Mouse (Mus musculus) heart, adult 2 months (tissue): ENCODE data around the gene Clcn6. TPM values are rescaled to one million over a fixed set of nuclear protein-coding genes. Genes with fewer than 3 reads are reported as not detected.
"Not testable (repeated sequence)": the region's sequence is repeated elsewhere in the genome, so short reads cannot be mapped to it uniquely, and the experiment has no call there.

ENCODE experiments used
- DNase-seq, 2 experiments: peaks; one replicate each; pipeline ENCODE4 v3.0.0; 2021
- H3K27ac ChIP-seq: fragments of 200-600 bp; 2 replicates; pipeline ENCODE4 v1.8.1; 2022
- H3K27me3 ChIP-seq: fragments of 200-500 bp; 2 replicates; pipeline ENCODE4 v1.6.1; 2012; ENCODE audit warnings: mild to moderate bottlenecking, low read length, inconsistent platforms, mixed read lengths; ENCODE audit not compliant: control insufficient read depth, insufficient read depth
- H3K36me3 ChIP-seq: fragments of 200-500 bp; 2 replicates; pipeline ENCODE4 v1.6.1; 2012; ENCODE audit warnings: low read length, inconsistent platforms; ENCODE audit not compliant: control insufficient read depth, insufficient read depth
- H3K4me1 ChIP-seq: fragments of 200-500 bp; 2 replicates; pipeline ENCODE4 v1.6.1; 2011; ENCODE audit warnings: low read length; ENCODE audit not compliant: control insufficient read depth, insufficient read depth
- H3K4me3 ChIP-seq: fragments of 200-600 bp; 2 replicates; pipeline ENCODE4 v1.8.1; 2022
- H3K79me2 ChIP-seq: fragments of 200-500 bp; replicated peaks from 2 replicates; pipeline ENCODE4 v1.6.1; 2012; ENCODE audit warnings: mild to moderate bottlenecking, inconsistent platforms, low read length, moderate library complexity, mixed read lengths; ENCODE audit not compliant: control insufficient read depth, insufficient read depth
- H3K9ac ChIP-seq: fragments of 200-500 bp; 2 replicates; pipeline ENCODE4 v1.6.1; 2012; ENCODE audit warnings: low read depth, mild to moderate bottlenecking, control low read depth, inconsistent platforms, low read length, mixed read lengths
- CTCF ChIP-seq: fragments of 200-600 bp; IDR thresholded peaks from 2 replicates; pipeline ENCODE4 v1.8.1; 2022; ENCODE audit warnings: antibody characterized with exemption, mild to moderate bottlenecking, moderate library complexity
- EP300 ChIP-seq: fragments of 200-500 bp; IDR thresholded peaks from 2 replicates; pipeline ENCODE4 v1.6.1; 2011; ENCODE audit warnings: low read depth, low read length, control low read depth; ENCODE audit not compliant: insufficient read depth
- POLR2A ChIP-seq: fragments of 200-500 bp; IDR thresholded peaks from 2 replicates; pipeline ENCODE4 v1.6.1; 2011; ENCODE audit warnings: mild to moderate bottlenecking, low read depth, low read length, control low read depth; ENCODE audit not compliant: insufficient read depth
- WGBS: fragments of 180-500 bp; shearing (Covaris S2); methylation state at CpG from one replicate; pipeline ENCODE4 v1.1.7; 2018; 5-methylcytosine and 5-hydroxymethylcytosine counted together
- intact Hi-C: fragments of 180-260 bp; cut with DNase I; formaldehyde crosslinking; loops from one replicate; pipeline ENCODE4 v1.15.1; 2025
- polyA plus RNA-seq: library from polyadenylated mRNA; depleted of rRNA; stranded (reverse); fragments of >200 nt; gene quantifications from 2 replicates; pipeline ENCODE4 v1.2.3, GENCODE M21; 2012
- total RNA-seq, 2 experiments: library from RNA; stranded (reverse); gene quantifications; 2 replicates each; pipeline ENCODE4 v1.2.3; 2021

The Clcn6 gene
- total and polyA plus RNA-seq, 3 experiments = 7.5 to 8.9 (median 8.1) TPM

- intact Hi-C loops = no loop called here
- WGBS = 90% methylated on average over 21 of the region's 21 CpGs
- Histone ChIP-seq H3K4me3 (no peak overlapping the region), H3K9ac (no peak overlapping the region), H3K4me1 (peaks cover 3% of the 10 kb centered on the region), H3K36me3 (no peaks in the 10 kb centered on the region; the same call in 1 of the 2 replicates), H3K79me2 (no peaks in the 10 kb centered on the region), H3K27ac (no peak overlapping the region), H3K27me3 (no peaks in the 10 kb centered on the region)
- no peak for TF ChIP-seq CTCF
- no peak for DNase-seq
Observed at GRCm38 (mm10) chr4:148054961-148055695, 16.5 kb upstream of the Clcn6 start.

DNA sequence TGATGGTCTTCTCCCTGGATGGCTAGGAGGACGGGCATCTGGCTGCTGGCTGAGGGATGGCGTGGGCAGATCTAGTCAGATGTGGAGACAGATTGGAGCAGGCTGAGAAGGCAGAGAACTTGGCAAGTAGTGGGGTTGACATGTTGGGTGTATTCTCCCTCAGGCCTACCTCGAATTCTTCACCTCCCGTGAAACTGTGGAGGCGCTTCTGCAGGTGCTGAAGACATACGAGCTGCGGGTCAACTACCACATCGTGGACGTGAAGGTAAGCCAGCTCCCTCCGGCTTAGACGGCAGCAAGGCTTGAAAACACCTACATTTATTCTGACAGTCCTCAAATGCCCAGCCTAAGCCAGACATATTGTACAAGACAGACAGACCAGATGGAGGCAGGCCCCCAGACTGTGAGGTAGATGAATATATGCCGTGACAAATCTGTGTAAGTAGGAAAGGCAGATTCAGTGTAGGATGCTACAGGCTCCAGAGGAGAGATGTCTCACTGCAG, 14.8 kb upstream of the Clcn6 start:
- no peaks in the 10 kb centered on the region; the same call in 1 of the 2 replicates for H3K36me3 ChIP-seq
- H3K79me2 ChIP-seq = no peaks in the 10 kb centered on the region
- DNase-seq = no peak
- H3K27ac ChIP-seq = no peak overlapping the region
- TF ChIP-seq EP300 (no peak), POLR2A (no peak), CTCF (no peak)
- intact Hi-C loops = no loop called here
- no peaks in the 10 kb centered on the region for H3K27me3 ChIP-seq
- peaks cover 2% of the 10 kb centered on the region; the same call in 1 of the 2 replicates for H3K4me1 ChIP-seq
- no peak overlapping the region for H3K9ac ChIP-seq
- H3K4me3 ChIP-seq = no peak overlapping the region
- WGBS = 90% methylated on average over 12 of the region's 12 CpGs

GRCm38 (mm10) chr4:148052976-148053375, 14.4 kb upstream of the Clcn6 start:
- Histone ChIP-seq H3K4me3 (no peak overlapping the region), H3K4me1 (peaks cover 2% of the 10 kb centered on the region; the same call in 1 of the 2 replicates), H3K27me3 (no peaks in the 10 kb centered on the region), H3K27ac (no peak overlapping the region), H3K9ac (no peak overlapping the region), H3K79me2 (no peaks in the 10 kb centered on the region), H3K36me3 (no peaks in the 10 kb centered on the region; the same call in 1 of the 2 replicates)
- no peak for TF ChIP-seq POLR2A
- TF ChIP-seq EP300 = no peak
- 69% methylated on average over 2 of the region's 2 CpGs for WGBS
- intact Hi-C loops = no loop called here
- no peak for DNase-seq

- no peak for DNase-seq
- Histone ChIP-seq H3K27ac (no peak overlapping the region), H3K36me3 (no peaks in the 10 kb centered on the region), H3K9ac (no peak overlapping the region), H3K79me2 (no peaks in the 10 kb centered on the region), H3K4me1 (no peaks in the 10 kb centered on the region), H3K27me3 (no peaks in the 10 kb centered on the region), H3K4me3 (no peak overlapping the region)
- 95% methylated on average over 11 of the region's 11 CpGs for WGBS
- TF ChIP-seq POLR2A (no peak), EP300 (no peak), CTCF (no peak)
- intact Hi-C loops = no loop called here
Observed at GRCm38 (mm10) chr4:148051886-148052285, 13.3 kb upstream of the Clcn6 start.

DNA sequence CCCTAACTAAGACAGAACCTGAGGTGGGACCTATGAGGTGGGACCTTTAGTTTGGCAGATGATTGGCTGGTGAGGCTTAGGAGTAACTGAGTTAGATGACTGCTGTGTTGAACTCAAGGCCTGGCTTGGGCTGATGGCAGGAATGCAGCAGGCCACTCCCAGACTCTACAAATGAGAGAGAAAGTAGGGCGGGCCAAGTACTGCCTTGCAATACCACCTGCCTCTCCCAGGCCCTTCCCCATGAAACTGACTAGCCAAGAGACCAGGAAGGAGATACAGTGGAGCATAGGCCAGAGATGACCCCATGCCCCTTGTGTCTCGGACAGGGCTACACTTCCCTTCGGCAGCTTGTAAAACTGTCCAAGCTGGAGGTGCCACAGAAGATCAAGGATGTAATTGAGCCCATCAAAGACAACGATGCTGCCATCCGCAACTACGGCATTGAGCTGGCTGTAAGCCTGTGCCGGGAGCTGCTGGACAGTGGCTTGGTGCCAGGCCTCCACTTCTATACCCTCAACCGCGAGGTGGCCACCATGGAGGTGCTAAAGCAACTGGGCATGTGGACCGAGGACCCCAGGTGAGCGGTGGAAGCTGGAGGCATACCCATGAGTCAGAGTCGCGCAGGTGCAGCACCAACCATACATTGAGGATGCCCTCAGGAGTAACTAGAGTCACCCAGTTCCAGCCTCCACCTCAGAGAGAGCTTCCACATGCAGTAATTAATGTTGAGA, 12.6 kb upstream of the Clcn6 start:
- intact Hi-C loops = no loop called here
- Histone ChIP-seq H3K4me3 (no peak overlapping the region), H3K27me3 (no peaks in the 10 kb centered on the region), H3K27ac (no peak overlapping the region), H3K79me2 (no peaks in the 10 kb centered on the region), H3K36me3 (no peaks in the 10 kb centered on the region), H3K9ac (no peak overlapping the region), H3K4me1 (no peaks in the 10 kb centered on the region)
- WGBS = 91% methylated on average over 13 of the region's 13 CpGs
- TF ChIP-seq POLR2A (no peak), EP300 (no peak), CTCF (no peak)
- no peak for DNase-seq

GRCm38 (mm10) chr4:148050396-148050914, 11.8 kb upstream of the Clcn6 start:
- H3K27me3 ChIP-seq, DNase-seq, H3K36me3 ChIP-seq, H3K9ac ChIP-seq, H3K27ac ChIP-seq, intact Hi-C loops, H3K4me3 ChIP-seq, H3K79me2 ChIP-seq, H3K4me1 ChIP-seq: not testable (repeated sequence)
- 93% methylated on average over 3 of the region's 3 CpGs for WGBS
